Mouse (Mus musculus) intestine, embryonic 16.5 days (tissue): ENCODE measurements around the gene Olfr812. TPM values are rescaled to one million over a fixed set of nuclear protein-coding genes. Genes with fewer than 3 reads are reported as not detected.
"Not testable (repeated sequence)": the region's sequence is repeated elsewhere in the genome, so short reads cannot be mapped to it uniquely, and the experiment has no call there.

Experiments
- ATAC-seq: fragments of 200-750 bp; cut with Nextera tagmentation; 2 replicates; pipeline ENCODE4 v1.8.0; 2017; ENCODE audit warnings: moderate TSS enrichment, moderate library complexity
- H3K27ac ChIP-seq: fragments of 300-500 bp; sonication (generic); 2 replicates; pipeline ENCODE4 v1.5.1; 2014; ENCODE audit warnings: mild to moderate bottlenecking, low read length
- H3K27me3 ChIP-seq: fragments of 300-500 bp; sonication (generic); replicated peaks from 2 replicates; pipeline ENCODE4 v1.6.1; 2014; ENCODE audit warnings: low read length, control low read depth, mixed read lengths; ENCODE audit not compliant: control insufficient read depth, insufficient read depth
- H3K36me3 ChIP-seq: fragments of 300-500 bp; sonication (generic); 2 replicates; pipeline ENCODE4 v1.6.1; 2014; ENCODE audit warnings: low read length, control low read depth; ENCODE audit not compliant: control insufficient read depth, insufficient read depth
- H3K4me1 ChIP-seq: fragments of 300-500 bp; sonication (generic); 2 replicates; pipeline ENCODE4 v1.6.1; 2014; ENCODE audit warnings: low read length, control low read depth, mixed read lengths; ENCODE audit not compliant: control insufficient read depth, insufficient read depth
- H3K4me2 ChIP-seq: fragments of 300-500 bp; sonication (generic); 2 replicates; pipeline ENCODE4 v1.6.1; 2014; ENCODE audit warnings: low read depth, low read length, control low read depth
- H3K4me3 ChIP-seq: fragments of 300-500 bp; sonication (generic); 2 replicates; pipeline ENCODE4 v1.5.1; 2014; ENCODE audit warnings: mild to moderate bottlenecking, low read length
- H3K9ac ChIP-seq: fragments of 300-500 bp; sonication (generic); 2 replicates; pipeline ENCODE4 v1.6.1; 2014; ENCODE audit warnings: low read depth, low read length
- H3K9me3 ChIP-seq: fragments of 300-500 bp; sonication (generic); 2 replicates; pipeline ENCODE4 v1.6.1; 2016; ENCODE audit warnings: low read length, control low read depth; ENCODE audit not compliant: control insufficient read depth
- WGBS: fragments of 180-500 bp; shearing (Covaris S2); extraction: QIAGEN DNeasy Blood & Tissue Kit; methylation state at CpG from one replicate; pipeline ENCODE4 v1.1.7; 2014; 5-methylcytosine and 5-hydroxymethylcytosine counted together
- polyA plus RNA-seq: library from polyadenylated mRNA; unstranded; fragments of >200 nt; fragmentation: Nextera tagmentation; extraction: Ambion mirVana; gene quantifications from 2 replicates; pipeline ENCODE4 v1.2.1, GENCODE M21; 2015

Gene Olfr812
- polyA plus RNA-seq: not detected in 2 replicates

DNA sequence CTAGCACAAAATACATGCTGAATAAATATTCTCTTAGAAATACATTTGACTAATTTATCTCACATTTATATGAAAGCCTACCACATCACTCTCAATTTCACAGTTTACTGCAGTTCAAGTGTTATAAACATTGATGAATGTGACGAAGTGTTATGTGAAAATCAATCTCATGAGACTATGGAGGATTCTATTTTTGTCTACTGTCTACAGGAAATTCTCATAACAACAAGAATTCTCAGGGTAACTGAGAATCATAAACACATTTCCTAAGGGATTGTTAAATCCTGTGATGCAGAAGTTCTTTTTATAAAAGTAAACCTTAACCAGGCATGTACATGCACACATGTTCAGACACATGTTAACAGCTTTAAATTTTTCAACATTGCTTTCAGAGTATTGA lies at the start of gene Olfr812:
Gene Olfr812, minus strand, starts transcription at position 101 of the 400 bp plus-strand sequence.
- H3K9ac ChIP-seq: no peak within 1 kb of the TSS
- H3K9me3 ChIP-seq: no peaks in the 10 kb centered on the region
- ATAC-seq: no peak
- H3K27me3 ChIP-seq: no peaks in the 10 kb centered on the region
- H3K4me3 ChIP-seq: no peak within 1 kb of the TSS
- H3K36me3 ChIP-seq: no peaks in the 10 kb centered on the region
- no peak within 1 kb of the TSS for H3K27ac ChIP-seq
- WGBS: 68% methylated on average over 1 of the region's 1 CpGs
- H3K4me1 ChIP-seq: no peaks in the 10 kb centered on the region
- H3K4me2 ChIP-seq: no peak within 1 kb of the TSS

DNA sequence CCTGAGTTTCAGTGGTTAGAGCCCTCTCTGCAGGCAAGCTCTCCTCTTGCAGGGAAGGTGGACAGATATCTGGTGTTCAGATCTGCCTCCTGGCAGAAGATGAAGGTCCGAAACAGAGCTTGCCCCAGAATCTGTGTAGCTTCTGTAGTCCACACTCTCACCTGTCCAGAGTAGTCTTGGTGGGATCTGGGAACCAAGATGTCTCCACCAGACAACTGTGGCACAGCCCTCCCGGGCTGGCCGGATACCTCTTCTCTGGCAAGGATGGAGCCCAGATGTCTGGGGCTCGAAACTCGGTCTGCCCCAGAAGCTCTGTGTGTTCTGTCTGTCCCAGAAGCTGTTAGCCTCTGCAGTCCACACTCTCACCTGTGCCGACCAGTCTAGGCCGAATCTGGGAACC lies 40.0 kb upstream of the Olfr812 start:
- Histone ChIP-seq H3K27me3 (no peaks in the 10 kb centered on the region), H3K36me3 (no peaks in the 10 kb centered on the region), H3K9me3 (no peaks in the 10 kb centered on the region), H3K9ac (no peak overlapping the region), H3K4me1 (no peaks in the 10 kb centered on the region), H3K4me3 (no peak overlapping the region), H3K4me2 (no peak overlapping the region), H3K27ac (no peak overlapping the region)
- ATAC-seq: no peak
- WGBS: 93% methylated on average over 7 of the region's 7 CpGs

DNA sequence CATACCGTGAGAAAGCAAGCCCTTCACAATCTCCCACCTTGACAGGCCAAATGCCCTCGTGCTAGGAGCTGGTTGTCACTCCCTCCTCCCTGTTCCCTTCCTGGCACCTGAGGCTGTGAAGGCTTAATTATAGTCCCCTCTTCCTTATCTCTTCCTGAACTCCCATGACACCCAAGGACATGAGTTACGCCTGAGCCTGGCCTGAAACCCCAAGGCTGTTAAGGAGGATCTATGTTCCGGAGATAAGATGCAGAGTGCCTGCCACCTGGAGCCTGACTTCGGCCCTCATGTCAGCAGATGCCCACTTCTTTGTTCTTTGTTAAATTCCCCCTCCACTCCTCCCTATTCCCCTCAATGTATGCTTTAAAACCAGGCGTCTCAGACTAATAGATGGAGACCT lies 39.6 kb upstream of the Olfr812 start:
- H3K36me3 ChIP-seq, H3K27me3 ChIP-seq, H3K27ac ChIP-seq, H3K9ac ChIP-seq, ATAC-seq, H3K4me2 ChIP-seq, H3K9me3 ChIP-seq, H3K4me3 ChIP-seq, H3K4me1 ChIP-seq: not testable (repeated sequence)
- 73% methylated on average over 6 of the region's 6 CpGs for WGBS

DNA sequence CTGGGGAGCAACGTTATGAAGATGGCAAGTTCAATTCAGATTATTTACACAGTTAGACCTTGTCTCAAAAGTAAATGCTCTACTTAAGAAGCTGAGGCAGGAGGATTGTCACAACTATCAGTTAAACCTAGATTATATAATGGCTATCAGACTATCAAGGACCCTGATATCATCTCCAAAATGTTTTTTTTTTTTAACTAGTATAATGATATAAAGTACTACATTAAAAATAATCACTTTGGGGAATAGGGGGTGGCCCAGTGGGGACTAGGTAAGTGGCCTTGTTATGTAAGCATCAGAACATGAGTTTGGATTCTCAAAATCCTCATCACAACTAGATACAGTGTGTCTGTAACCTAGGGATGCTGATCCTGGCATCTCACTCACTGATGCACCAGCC lies 33.9 kb upstream of the Olfr812 start, which contains the start of gene Olfr814:
Gene Olfr814, minus strand, starts transcription at position 101 of the 400 bp plus-strand sequence.
- not testable (repeated sequence) for H3K27ac ChIP-seq, H3K4me1 ChIP-seq, H3K9me3 ChIP-seq, H3K9ac ChIP-seq, H3K36me3 ChIP-seq, H3K4me3 ChIP-seq, ATAC-seq, H3K4me2 ChIP-seq, H3K27me3 ChIP-seq
- WGBS: no CpG with 5 or more reads among the region's 1 CpGs

DNA sequence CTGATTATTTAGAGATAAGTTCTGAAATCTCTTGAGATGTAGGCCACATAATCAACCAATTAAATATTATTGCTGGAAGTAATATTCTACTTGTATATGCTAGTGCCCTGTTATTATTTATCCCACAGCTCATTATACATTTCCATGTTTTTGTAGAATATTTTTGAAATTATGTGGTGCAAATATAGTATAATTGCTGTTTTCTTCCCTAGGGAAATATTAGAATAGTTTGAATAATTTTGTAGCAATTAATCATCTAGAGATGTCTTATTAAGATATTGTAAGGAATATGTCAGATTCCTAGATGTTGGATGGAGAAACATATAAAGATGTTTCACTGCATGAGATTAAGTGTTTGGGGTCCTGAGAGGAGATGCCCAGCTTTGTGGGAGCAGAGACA lies 9.2 kb upstream of the Olfr812 start, which contains the start of gene Olfr813:
Gene Olfr813, plus strand, starts transcription at position 301 of the 400 bp plus-strand sequence.
- Histone ChIP-seq H3K9ac (no peak within 1 kb of the TSS), H3K9me3 (no peaks in the 10 kb centered on the region)
- ATAC-seq: no peak

DNA sequence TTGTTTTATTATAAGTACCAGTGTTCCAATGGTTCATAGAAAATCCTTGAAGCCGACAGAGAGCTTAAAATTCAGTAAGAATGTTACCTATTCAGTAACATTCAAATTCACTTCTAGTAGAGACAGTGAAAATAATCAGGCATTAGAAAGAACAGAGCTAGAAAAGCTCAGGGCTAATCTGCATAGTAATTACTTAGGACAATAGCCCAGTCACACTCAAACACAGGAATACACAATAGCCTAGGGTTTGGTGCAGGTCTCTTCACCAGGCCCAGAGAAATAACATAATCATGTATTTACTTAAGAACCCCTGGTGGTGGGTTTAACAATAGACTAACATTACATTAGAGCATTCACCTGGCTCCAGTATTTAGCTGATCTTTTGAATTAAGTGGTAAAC lies 1.4 kb upstream of the Olfr812 start:
- no peak overlapping the region for H3K4me3 ChIP-seq
- no peak for ATAC-seq
- H3K36me3 ChIP-seq: no peaks in the 10 kb centered on the region
- H3K27me3 ChIP-seq: no peaks in the 10 kb centered on the region
- H3K4me2 ChIP-seq: no peak overlapping the region
- 70% methylated on average over 1 of the region's 1 CpGs for WGBS
- no peak overlapping the region for H3K27ac ChIP-seq
- no peaks in the 10 kb centered on the region for H3K4me1 ChIP-seq
- H3K9ac ChIP-seq: no peak overlapping the region
- H3K9me3 ChIP-seq: no peaks in the 10 kb centered on the region

More for the DNA sequence above, 9.2 kb upstream of the Olfr812 start, which contains the start of gene Olfr813:
- no peaks in the 10 kb centered on the region for H3K4me1 ChIP-seq
- no peaks in the 10 kb centered on the region for H3K36me3 ChIP-seq
- no peak within 1 kb of the TSS for H3K4me2 ChIP-seq
- no peaks in the 10 kb centered on the region for H3K27me3 ChIP-seq
- H3K4me3 ChIP-seq: no peak within 1 kb of the TSS
- no peak within 1 kb of the TSS for H3K27ac ChIP-seq

DNA sequence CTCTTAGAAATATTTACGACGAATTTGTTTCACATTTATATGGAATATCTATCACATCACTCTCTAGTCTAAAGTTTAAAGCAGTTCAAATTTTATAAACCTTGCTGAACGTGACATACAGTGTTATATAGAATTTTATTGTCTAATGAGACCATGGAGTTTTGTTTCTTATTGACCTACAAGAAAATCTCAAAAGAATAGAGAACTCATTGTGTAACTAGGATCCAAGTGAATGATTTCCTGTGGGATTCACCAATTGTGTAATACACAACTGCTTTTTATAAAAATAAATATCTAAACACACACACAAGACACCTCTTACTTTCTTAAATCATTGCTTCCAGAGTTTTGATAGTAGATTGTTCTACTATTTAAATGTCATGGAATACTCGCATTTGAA lies 41.6 kb downstream of the Olfr812 start, which contains the start of gene Olfr811:
Gene Olfr811, minus strand, starts transcription at position 101 of the 400 bp plus-strand sequence.
- Histone ChIP-seq H3K27me3 (no peaks in the 10 kb centered on the region), H3K9ac (no peak within 1 kb of the TSS), H3K36me3 (no peaks in the 10 kb centered on the region), H3K4me2 (no peak within 1 kb of the TSS), H3K27ac (no peak within 1 kb of the TSS), H3K9me3 (no peaks in the 10 kb centered on the region), H3K4me3 (no peak within 1 kb of the TSS), H3K4me1 (no peaks in the 10 kb centered on the region)
- 83% methylated on average over 4 of the region's 4 CpGs for WGBS
- ATAC-seq: no peak

DNA sequence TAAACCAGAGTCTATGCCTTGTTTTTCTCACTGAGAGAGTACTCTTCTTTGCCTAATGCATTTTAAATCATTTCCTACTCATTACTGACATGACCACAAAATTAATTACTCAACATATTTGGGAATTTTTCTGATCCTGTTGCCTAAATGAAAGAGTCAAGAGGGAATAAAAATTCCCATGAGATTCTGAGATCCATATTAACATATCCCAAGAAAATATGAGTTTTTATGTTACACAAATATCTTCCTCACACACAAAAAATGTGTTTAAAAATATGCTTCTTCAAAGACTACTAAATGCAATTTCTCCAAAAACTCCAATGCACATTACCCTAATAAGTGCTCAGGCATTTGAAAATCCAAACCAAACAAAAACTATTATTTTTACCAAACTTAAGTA lies 51.1 kb downstream of the Olfr812 start, which contains the start of gene Olfr810:
Gene Olfr810, minus strand, starts transcription at position 101 of the 400 bp plus-strand sequence.
- ATAC-seq: no peak
- Histone ChIP-seq H3K4me2 (no peak within 1 kb of the TSS), H3K4me1 (no peaks in the 10 kb centered on the region), H3K27ac (no peak within 1 kb of the TSS), H3K4me3 (no peak within 1 kb of the TSS), H3K9ac (no peak within 1 kb of the TSS), H3K36me3 (no peaks in the 10 kb centered on the region), H3K9me3 (no peaks in the 10 kb centered on the region), H3K27me3 (no peaks in the 10 kb centered on the region)
